Mouse (Mus musculus) gastrocnemius, adult 8-10 months (tissue): Measurements from ENCODE around the gene Wbp1. TPM values are rescaled to one million over a fixed set of nuclear protein-coding genes. Genes with fewer than 3 reads are reported as not detected.

Experiments
- DNase-seq, 2 experiments: peaks; one replicate each; pipeline ENCODE4 v3.0.0; 2022; ENCODE audit warnings: low spot score in 2 of 2
- total RNA-seq, 4 experiments: library from RNA; stranded (reverse); gene quantifications; 2 replicates each; pipeline ENCODE4 v1.2.4; 2022

Wbp1 gene
- total RNA-seq, 4 experiments from 2014 or later: 39.1 to 50.7 (median 45.1) TPM

DNA sequence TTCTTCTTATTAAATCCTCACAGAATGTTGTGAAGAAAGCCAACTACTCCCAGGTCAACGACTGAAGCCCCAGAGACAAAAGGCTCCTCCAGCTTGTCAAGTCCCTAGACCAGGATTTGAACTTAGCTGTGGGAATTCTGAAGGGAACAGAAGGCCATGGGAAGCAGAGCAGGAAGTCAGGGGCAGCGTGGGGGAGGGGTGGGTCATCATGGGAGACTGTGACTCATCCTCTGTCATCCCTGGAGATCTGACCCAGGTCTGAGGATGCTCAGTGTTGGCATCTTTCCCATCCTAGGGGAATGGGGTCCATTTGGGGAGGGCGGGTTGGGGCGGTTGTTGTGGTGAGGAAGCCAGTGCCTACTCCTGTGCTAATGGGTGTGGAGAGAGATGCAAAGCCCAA is 20.3 kb upstream of the Wbp1 start:
- no peak for DNase-seq

DNA sequence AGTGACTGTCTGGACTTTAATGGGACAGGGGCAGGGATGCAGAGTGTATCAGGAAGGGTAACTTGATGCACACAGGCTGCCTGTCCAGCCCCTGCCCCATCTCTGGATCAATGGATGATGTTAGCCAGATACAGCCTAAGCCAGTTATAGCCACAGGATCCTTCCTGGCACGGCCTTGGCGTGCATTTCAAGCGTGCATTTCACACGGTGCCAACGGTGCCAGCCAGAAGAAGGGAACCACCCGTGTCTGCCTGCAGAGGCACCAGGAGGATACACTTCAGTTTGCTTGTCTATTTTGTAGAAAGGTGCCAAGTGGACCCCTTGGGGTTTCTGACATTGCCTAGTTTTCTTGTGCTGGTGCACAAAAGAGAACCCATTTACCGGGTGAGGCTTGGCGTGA is 18.7 kb upstream of the Wbp1 start:
- DNase-seq: no peak

DNA sequence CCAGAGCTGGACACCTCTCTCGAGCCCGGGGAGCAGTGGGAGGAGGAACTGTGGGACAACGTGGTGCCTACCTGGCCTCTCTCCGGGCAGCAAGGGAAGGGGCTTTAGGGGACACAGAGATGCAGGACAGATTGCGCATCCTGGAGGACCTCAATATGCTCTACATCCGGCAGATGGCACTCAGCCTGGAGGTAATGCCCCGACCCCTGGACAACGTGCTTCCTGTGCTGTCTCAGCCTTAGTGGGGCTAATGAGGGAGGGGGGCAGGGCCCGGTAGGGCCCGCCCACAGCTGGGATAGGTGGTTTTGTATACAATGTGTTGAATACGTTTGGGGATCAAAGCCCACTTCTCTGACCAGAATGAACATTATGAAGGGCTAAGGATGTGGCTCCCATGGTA is 16.7 kb upstream of the Wbp1 start:
- no peak for DNase-seq

DNA sequence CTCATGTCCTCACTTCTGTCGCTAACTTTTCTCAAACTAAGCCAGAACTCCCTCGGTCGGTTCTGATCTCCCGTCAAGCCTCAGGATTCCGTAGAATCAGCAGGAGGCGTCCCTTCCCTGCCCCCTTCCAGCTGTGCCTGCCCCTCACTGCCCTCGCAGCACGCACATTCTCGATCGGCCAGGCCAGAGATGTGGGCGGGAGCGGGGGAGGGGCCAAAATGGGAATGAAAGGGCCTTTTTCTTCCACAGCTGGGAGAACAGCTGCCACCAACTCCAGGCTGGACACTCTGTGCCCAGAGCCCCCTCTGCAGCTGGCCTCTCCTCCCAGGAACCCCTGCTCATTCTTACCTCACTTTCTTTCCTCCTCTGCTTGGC is 16.2 kb upstream of the Wbp1 start:
- DNase-seq: peak; percentile 87 to 89

DNA sequence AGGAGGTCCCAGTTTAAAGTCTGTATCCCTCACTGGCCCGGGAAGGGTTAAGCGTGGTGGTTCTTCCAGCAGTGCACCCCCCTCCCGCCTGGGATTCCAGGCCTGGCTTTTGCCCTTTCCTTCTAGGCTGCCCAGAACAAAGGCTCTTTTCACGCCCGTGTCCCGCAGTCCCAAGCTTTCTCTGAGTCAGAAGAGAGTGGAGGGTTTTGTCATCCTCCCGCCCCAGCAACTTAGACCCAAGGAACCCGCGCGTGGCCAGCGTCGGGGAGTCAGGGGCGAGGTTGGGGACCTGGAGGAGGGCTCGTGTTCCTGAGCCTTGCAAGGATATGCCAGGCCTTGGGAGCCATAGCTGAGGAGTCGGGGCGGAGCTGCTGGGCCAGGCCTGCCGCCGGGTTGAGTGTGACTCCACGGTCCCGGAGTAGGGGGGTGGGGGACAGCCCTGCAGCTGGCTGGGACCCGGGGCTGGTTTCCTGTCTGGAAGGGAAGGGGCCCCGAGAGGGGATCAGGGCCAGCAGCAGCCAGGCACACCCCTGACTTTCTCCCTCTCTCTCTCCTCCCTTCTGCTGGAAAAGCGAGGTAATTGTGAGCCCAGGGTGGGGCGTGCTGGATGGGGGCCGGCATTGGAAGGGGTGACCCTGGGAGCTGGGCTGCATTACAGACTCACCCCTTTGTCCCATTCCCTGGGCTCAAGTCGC is 15.7 kb upstream of the Wbp1 start:
- peak; percentile 59 to 74 for DNase-seq

DNA sequence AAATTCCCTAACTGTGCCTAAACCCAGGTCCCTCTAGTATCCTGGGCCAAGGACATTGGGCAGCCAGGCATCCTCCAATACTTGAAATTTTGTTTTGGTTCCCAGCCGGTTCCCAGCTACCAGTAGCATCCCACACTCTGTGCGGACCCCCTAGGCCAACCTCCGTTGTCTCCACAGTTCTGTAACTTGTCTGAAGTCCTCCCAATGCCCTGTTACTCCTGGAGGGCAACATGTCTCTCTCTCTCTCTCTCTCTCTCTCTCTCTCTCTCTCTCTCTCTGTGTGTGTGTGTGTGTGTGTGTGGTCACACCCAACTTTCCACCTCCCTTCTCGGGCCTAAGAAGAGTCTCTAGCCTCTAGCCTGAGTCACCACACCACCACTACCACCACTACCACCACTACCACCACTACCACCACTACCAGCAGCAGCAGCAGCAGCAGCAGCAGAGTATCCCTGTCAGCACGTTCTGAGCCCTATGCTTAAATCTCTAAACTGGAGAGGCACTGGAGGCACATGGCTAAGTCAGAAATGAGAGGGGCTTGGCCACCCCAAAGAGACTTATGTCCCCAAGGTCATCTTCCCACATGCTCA is 15.0 kb upstream of the Wbp1 start:
- no peak for DNase-seq

DNA sequence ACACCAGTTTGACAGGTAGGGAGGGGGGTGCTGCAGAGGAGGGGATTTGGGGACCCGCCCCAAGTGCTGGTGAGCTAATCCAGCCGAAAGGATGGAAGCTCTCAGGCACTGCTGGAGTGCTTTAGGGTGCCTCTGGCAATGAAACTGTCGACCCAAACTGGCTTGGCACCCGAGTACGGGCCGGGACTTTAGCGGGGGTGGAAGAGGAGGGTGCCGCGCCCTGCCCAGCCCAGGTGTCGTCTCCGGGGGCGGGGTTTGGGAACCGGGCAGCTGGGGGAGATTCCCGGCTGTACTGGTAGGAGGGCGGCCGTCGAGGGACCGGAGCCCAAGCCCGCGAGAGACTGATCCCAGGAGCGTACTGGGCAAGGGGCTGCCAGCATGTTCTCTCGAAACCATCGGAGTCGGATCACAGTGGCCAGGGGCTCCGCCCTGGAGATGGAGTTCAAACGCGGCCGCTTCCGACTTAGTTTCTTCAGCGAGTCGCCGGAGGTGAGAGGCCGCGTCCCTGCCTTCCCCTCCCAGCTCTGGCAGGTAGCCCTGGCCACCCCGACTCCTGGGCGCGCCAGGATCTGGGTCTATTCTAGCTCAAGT is 14.3 kb upstream of the Wbp1 start:
- peak; percentile 30 to 51 for DNase-seq

DNA sequence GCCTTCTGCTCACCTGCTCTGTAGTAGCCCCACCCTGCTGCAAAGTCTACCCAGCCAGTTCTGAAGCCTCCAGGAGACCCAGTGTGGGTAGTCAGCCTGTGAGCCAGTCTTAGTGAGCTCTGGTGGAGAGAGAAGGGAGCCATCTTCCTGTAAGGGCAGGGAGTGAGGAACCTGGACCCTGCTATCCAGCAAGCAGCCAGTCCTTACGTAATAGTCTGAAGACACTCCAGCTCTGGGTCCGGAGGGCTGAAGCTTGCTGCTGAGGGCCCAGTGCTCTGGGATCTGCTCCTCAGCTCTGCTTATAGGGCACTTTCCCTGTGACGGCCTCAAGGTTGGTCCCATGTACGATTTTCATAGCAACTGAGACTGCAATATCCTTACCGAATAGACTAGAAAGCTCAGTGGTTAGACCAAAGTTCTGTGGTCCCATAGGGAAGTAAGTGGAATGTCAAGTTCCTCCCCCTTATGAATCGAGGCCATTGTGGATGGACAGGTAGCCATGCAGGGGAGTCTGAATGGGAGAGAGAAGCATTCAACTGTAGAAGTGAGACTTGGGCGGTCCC is 13.7 kb upstream of the Wbp1 start, which contains the start of gene Rtkn:
Gene Rtkn, plus strand, starts transcription at position 513 of the 563 bp plus-strand sequence.
- DNase-seq: no peak

DNA sequence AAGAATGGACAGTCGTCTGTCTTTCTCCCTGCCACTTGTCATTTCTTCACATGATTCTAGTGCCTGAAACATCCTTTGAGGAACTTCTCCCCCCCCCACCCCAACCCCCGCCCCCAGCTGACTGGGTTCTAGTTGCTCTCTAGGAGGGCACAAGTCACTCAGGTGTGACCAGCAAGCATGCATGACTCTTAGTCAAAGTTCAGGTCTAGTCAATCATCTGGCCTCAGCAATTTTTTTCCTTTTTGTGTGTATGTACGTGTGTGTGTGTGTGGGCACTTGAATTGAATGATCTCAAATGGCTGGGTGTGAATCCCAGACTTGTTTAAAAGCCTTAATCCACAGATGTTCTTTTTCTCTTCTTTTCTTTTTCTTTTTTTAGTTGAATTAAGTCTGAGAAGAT is 12.9 kb upstream of the Wbp1 start:
- DNase-seq: no peak

DNA sequence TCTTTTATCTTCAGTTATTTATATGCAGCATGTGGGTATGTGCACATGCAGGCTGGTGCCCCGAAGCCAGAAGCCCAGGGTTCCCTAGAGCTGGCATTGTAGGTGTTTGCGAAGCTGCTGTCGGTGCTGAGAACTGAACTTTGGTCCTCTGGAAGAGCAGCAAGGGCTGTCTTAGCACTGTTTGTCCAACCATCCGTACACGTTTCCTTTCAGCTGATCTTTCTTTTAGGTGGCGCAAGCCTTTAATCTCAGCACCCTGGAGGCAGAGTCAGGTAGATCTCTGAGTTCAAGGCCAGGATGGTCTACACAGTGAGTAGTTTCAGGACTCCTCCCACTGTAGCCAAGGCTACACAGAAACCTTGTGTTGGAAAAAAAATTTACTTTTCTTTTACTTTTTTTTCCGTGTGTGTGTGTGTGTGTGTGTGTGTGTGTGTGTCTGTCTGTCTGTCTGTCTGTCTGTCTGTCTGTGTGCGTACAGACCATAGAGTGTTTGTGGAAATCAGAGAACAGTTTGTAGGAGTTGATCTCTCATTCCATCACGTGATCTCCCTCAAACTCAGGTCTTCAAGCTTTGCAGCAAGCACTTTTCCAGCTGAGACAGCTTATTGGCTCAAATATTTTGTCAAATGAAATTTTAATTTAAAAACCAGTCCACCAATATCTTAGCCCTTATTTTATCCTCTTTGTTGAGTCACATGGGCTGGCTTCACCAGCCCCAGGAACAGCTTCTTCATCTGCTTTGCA is 11.0 kb upstream of the Wbp1 start:
- DNase-seq: no peak

DNA sequence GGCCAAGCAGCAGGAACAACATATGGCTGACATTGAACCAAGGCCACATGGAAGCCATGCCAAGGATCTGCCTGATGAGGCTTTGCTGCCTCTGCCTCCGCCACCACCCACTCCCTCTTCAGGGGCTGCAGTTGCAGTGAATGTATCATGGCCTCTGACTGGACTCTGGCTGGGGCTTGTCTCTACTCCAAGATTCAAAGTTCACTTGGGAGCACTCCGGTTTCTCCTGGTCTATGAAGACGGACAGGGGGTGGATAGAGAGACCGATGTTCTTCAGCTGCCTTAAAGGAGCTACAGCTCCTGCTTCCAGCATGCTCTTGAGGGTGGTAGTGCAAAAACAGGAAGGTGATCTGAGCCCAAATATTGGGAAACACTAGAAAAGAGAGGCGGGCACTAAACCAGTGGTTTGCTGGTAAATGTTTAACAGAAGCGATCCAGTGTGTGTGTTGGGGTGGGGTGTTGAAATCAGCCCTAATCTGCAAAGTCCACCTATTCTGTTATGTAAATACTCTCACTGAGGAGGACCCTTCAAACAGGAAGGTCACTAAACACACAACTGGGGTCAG is 10.2 kb upstream of the Wbp1 start:
- DNase-seq: no peak

DNA sequence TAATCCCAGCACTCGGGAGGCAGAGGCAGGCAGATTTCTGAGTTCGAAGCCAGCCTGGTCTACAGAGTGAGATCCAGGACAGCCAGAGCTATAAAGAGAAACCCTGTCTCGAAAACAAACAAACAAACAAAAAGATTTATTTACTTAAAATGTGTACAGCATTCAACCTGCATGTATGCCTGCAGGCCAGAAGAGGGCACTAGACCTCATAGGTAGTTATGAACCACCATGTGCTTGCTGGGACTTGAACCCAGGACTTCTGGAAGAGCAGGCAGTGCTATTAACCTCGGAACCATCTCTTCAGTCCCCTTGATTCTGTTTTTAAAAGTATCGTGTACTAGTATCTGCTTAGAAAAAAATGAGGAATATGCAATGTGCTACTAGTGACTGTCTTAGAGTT is 6.1 kb upstream of the Wbp1 start:
- DNase-seq: no peak

DNA sequence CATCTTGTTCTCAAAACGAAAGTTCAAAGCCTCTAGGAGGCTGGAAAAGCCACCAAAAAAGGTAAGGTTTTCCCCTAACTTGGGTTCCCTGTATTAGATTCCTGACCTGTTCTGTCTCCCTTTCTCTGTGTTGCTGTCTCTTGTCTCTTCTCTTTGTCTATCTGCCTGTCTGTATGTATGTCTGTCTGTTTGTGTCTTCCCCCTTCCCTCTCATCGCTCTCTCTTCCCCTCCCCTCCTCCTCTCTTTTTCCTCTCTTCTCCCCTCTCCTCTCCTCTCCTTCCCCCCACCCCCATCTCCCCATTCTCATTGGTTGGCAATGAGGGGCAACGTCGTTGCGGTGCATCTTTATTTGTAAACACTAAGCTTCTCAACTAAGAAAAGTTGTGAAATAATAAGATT is 4.0 kb upstream of the Wbp1 start, which contains the start of gene Ino80b:
Gene Ino80b, minus strand, starts transcription at position 101 of the 400 bp plus-strand sequence.
- DNase-seq: no peak

DNA sequence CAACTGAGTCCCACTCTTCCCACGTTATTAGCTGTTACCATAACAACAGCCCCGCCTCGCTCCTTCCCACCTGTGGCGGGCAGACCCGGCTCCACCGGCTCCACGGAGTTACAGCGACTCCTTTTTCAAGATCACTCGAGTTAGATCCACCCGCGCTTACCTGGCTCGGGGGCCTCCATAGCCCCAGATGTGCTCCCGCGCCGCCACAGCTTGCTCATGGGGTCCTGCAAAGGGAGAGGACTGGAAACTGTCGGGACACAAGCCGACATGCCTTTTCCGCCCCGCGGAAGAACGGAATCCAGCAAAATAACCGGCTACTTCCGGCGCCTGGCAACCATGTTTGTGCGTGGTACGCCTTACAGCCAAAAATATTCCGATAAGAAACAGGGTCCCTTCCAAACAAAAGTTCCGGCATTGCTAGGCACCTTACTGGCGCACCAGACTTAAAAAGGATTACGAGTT is 3.5 kb upstream of the Wbp1 start:
- DNase-seq: peak; percentile 85 to 88

DNA sequence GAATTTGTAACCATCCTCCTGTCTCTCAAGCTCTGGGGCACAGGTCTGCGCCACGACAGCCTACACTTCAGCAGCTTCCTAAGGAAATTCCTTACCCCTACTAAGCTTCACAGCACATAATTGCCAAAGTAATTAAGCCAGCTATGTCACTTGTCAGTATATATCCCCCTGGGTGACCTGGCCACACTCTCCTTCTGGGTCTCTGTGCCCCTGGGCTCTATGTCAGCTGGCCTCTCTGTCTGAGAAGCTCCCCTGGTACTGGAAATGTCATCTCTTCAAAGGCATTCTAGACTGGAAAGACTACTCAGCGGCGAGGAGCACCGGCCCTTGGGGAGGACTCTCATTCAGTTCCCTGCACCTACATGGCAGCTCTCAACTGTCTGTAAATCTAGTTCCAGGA is 1.6 kb upstream of the Wbp1 start:
- no peak for DNase-seq

DNA sequence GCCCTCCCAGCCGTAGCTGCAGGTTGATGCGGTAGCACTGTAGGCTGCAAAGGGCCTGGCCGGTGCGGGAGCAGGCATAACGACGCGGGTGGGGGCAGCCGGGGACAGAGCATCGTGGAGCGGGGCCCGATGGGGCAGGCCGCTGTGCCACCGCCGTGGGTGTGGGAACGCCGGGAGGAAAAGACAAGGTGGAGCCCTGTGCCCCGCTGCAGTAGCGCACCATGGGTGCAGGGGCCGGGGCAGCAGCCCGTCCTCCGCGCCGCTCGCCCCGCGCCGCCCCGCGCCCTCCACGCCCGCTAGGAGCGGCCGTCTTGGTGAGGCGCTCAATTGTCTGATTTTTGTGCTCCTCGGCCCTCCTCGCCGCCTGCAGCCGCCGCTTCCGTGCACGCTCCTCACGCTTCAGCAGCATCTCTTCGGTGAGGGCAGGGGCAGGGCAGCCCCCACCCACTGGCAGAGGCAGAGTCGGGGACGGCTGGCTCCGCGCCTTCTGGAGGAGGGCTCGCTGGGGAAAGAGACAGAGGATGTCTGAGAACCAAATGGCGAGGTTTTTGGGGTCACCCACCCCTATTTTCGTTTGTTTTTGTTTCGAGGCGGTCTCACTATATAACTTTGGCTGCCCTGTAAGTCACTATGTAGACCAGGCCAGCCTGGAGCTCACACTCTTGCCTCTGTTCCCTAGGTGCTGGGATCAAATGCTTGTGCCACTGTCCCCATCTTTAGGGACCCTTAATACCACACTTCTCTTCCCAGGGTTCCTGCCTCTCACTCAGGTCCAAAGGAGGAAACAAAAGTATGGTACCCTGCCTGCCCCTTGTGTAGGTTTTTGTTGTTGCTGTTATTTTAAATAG is 728 bp upstream of the Wbp1 start:
- DNase-seq: no peak

DNA sequence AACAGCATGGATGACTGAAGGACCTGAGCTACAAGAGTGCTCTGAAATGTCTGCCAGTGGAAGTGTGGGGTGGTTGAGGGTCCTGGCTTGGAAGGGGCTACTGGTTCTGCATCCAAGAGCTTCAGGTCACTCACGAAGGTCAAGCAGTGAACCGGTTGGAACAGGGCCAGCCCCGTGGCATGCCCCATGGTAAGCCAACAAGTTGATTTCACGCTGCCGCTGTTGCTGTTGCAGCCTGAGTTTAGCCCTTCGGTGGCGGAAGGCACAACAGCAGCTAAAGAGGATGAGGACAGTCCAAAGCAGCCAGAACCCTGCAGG is 1.7 kb downstream of the Wbp1 start:
- DNase-seq: no peak

DNA sequence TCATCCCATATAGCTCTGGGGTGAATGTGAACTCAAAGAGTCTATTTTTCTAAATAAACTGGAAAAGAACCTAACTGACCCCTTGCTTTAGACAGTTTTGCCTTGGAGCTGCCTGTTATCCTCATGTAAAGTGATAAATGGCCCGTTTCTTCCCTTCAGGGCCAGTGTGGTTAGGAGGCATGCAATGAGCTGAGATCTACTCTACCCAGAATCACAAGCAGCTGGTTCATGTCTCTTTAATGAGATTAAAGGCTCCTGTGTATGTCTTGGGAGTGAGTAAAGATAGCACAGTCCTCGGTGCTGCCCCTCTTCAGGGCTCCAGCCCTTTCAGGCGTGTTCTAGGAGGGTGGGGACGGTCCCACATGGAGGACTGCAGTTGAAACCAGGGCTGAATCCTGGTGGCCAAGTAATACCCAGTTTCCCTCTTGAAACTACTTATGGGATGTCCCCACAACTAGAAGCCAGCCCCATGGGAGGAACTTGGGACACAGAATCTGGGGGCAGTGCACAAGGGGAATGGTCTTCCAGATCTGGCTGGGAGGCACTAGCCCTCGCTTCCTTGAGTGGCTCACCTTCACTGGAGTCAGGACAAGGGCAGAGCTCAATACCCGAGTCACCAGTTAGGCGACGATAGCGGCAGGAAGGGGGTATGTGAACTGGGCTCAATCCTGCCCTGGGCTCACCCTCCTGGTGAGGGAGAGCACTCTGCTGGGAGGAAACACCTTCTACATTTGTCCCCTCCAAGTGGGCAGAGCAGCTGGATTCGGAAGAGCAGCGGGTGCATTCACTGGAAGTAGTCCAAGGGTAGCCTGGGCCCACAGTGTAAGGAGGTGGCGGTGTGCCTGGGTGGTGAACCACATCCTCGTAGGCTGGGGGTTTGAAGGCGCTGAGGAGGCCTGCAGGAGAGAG is 2.3 kb downstream of the Wbp1 start:
- no peak for DNase-seq

DNA sequence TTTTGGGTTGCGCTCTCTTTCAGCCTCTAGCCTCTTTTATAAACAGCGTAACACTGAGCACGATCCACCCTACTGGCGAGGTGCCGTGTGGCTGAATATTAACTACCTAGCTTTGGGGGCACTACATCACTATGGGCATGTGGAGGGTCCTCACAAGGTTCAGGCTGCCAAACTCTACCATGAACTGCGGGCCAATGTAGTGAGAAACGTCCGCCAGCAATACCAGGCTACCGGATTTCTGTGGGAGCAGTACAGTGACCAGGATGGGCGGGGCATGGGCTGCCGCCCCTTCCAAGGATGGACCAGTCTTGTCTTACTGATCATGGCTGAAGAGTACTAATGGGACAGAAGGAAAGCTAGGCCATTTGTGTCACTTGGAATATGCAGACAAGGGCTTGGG is 3.0 kb downstream of the Wbp1 start:
- no peak for DNase-seq

DNA sequence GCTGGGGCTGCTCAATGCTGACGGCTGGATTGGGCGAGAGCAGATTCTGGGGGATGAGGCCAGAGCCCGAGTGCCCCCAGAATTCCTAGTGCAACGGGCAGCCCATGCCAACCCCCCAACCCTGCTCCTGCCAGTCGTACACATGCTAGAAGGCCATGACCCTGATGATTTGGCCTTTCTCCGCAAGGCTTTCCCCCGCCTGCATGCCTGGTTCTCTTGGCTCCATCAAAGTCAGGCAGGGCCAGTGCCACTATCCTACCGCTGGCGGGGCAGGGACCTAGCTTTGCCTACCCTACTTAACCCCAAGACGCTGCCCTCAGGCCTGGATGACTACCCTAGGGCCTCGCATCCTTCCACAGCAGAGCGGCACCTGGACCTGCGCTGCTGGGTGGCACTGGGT is 3.7 kb downstream of the Wbp1 start:
- DNase-seq: no peak
